Mouse (Mus musculus) kidney, embryonic 14.5 days (tissue): Measurements from ENCODE around the gene Exoc4. TPM values are rescaled to one million over a fixed set of nuclear protein-coding genes. Genes with fewer than 3 reads are reported as not detected.

Source experiments
- ATAC-seq: fragments of 200-750 bp; cut with Nextera tagmentation; 2 replicates; pipeline ENCODE4 v1.8.0; 2017; ENCODE audit warnings: moderate number of reproducible peaks, mild to moderate bottlenecking, moderate TSS enrichment, moderate library complexity; ENCODE audit not compliant: low FRiP score, low TSS enrichment
- H3K27ac ChIP-seq: fragments of 300-500 bp; sonication (generic); 2 replicates; pipeline ENCODE4 v1.5.1; 2014; ENCODE audit warnings: low read depth, mild to moderate bottlenecking, low read length, moderate library complexity, mixed read lengths
- H3K27me3 ChIP-seq: fragments of 300-500 bp; sonication (generic); 2 replicates; pipeline ENCODE4 v1.6.1; 2014; ENCODE audit warnings: mild to moderate bottlenecking, low read length; ENCODE audit not compliant: control insufficient read depth, insufficient read depth
- H3K36me3 ChIP-seq: fragments of 300-500 bp; sonication (generic); 2 replicates; pipeline ENCODE4 v1.6.1; 2014; ENCODE audit warnings: low read length, mixed read lengths; ENCODE audit not compliant: control insufficient read depth, insufficient read depth
- H3K4me1 ChIP-seq: fragments of 300-500 bp; sonication (generic); 2 replicates; pipeline ENCODE4 v1.6.1; 2014; ENCODE audit warnings: low read length, mixed read lengths; ENCODE audit not compliant: control insufficient read depth, insufficient read depth
- H3K4me2 ChIP-seq: fragments of 300-500 bp; sonication (generic); replicated peaks from 2 replicates; pipeline ENCODE4 v1.6.1; 2014; ENCODE audit warnings: low read depth, mild to moderate bottlenecking, low read length
- H3K4me3 ChIP-seq: fragments of 300-500 bp; sonication (generic); 2 replicates; pipeline ENCODE4 v1.5.1; 2014; ENCODE audit warnings: mild to moderate bottlenecking, low read length
- H3K9ac ChIP-seq: fragments of 300-500 bp; sonication (generic); 2 replicates; pipeline ENCODE4 v1.6.1; 2014; ENCODE audit warnings: low read depth, mild to moderate bottlenecking, low read length, moderate library complexity
- H3K9me3 ChIP-seq: fragments of 300-500 bp; sonication (generic); 2 replicates; pipeline ENCODE4 v1.6.1; 2016; ENCODE audit warnings: low read length; ENCODE audit not compliant: control insufficient read depth
- WGBS: fragments of 180-500 bp; shearing (Covaris S2); extraction: QIAGEN DNeasy Blood & Tissue Kit; methylation state at CpG from one replicate; pipeline ENCODE4 v1.1.7; 2014; 5-methylcytosine and 5-hydroxymethylcytosine counted together
- polyA plus RNA-seq: library from polyadenylated mRNA; unstranded; fragments of >200 nt; fragmentation: Nextera tagmentation; extraction: Ambion mirVana; gene quantifications from 2 replicates; pipeline ENCODE4 v1.2.1, GENCODE M21; 2014

Exoc4 gene
- polyA plus RNA-seq, 1 experiment from 2014 or later: 31.5 TPM

DNA sequence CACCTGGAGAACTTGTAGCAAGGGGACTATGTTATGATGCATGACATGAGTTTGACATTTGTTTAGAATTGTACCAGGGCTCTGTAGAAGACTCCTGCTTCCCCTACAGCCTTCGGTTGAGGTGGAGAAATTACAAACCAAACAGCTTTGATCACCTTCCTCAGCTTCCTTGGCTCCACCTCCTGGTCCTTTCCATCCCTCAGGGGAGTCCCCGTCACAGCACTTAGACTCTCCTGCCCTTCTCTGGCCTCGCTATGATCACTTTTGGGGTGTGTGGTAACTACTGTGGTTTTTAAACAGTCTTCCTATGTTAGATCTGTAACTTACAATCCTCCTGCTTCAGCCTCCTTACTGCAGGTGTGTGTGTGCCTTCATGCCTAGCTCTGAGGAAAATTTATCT is 434.6 kb downstream of the Exoc4 start:
- H3K4me1 ChIP-seq: no peaks in the 10 kb centered on the region
- no peaks in the 10 kb centered on the region for H3K27me3 ChIP-seq
- H3K27ac ChIP-seq: no peak overlapping the region
- H3K36me3 ChIP-seq: no peaks in the 10 kb centered on the region
- no peaks in the 10 kb centered on the region for H3K9me3 ChIP-seq
- 54% methylated on average over 3 of the region's 3 CpGs for WGBS
- H3K4me2 ChIP-seq: no peak overlapping the region
- H3K9ac ChIP-seq: no peak overlapping the region
- no peak overlapping the region for H3K4me3 ChIP-seq
- no peak for ATAC-seq

GRCm38 (mm10) chr6:33685321-33685720 is 436.4 kb downstream of the Exoc4 start:
- H3K36me3 ChIP-seq: no peaks in the 10 kb centered on the region
- no peaks in the 10 kb centered on the region for H3K27me3 ChIP-seq
- no peak overlapping the region for H3K9ac ChIP-seq
- no peaks in the 10 kb centered on the region for H3K9me3 ChIP-seq
- H3K4me3 ChIP-seq: no peak overlapping the region
- no peak overlapping the region for H3K4me2 ChIP-seq
- H3K27ac ChIP-seq: no peak overlapping the region
- 48% methylated on average over 2 of the region's 2 CpGs for WGBS
- ATAC-seq: no peak
- no peaks in the 10 kb centered on the region for H3K4me1 ChIP-seq

- 84% methylated on average over 5 of the region's 5 CpGs for WGBS
- no peak overlapping the region for H3K27ac ChIP-seq
These were observed 441.7 kb downstream of the Exoc4 start for GRCm38 (mm10) chr6:33690601-33691000.

DNA sequence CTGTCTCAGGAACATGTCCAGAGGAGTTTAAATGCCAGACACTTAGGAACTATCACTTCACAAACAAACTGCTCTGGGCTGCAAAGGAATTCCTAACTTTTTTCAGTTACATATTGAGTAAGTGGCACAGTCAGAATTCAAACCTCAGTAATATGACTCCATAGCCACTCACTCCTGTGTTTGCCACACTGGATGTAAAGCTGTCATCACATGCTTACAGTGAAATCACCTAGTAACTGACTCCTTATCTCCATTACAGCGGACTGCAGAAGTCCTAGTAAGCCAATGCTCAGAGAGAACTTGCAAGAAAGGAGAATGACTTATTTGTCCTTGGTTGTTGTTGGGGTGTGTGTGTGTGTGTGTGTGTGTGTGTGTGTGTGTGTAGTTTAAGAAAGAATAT is 448.1 kb downstream of the Exoc4 start:
- Histone ChIP-seq H3K27ac (no peak overlapping the region), H3K9ac (no peak overlapping the region)

More at GRCm38 (mm10) chr6:33690601-33691000, 441.7 kb downstream of the Exoc4 start:
- Histone ChIP-seq H3K4me1 (no peaks in the 10 kb centered on the region), H3K9ac (no peak overlapping the region), H3K4me3 (no peak overlapping the region), H3K9me3 (no peaks in the 10 kb centered on the region), H3K4me2 (no peak overlapping the region), H3K27me3 (no peaks in the 10 kb centered on the region), H3K36me3 (no peaks in the 10 kb centered on the region)
- ATAC-seq: no peak

DNA sequence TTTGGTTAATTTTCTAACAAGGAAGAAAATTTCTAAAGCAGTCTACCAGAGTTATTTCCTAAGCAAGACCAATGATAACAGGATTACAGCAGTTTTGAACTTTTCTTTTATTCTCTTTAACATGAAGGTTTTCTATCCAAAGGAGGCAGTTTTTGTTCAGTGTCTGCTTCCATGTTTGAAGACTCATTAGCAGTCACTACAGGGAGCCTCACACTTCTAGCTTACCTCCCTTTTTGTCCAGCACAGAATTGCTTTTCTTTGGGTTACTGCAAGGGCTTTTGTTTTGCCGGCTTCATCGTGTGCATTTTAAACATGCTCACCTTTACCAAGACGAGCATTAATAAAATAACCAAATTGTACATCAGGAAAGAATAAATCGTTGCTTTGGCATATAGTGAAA is 460.0 kb downstream of the Exoc4 start:
- Histone ChIP-seq H3K9me3 (no peaks in the 10 kb centered on the region), H3K27ac (no peak overlapping the region), H3K4me1 (no peaks in the 10 kb centered on the region), H3K36me3 (no peaks in the 10 kb centered on the region), H3K4me3 (no peak overlapping the region), H3K27me3 (no peaks in the 10 kb centered on the region), H3K4me2 (no peak overlapping the region), H3K9ac (no peak overlapping the region)
- WGBS: 88% methylated on average over 4 of the region's 4 CpGs
- ATAC-seq: no peak

More for the DNA sequence above, 448.1 kb downstream of the Exoc4 start:
- H3K4me1 ChIP-seq: no peaks in the 10 kb centered on the region
- no peak overlapping the region for H3K4me2 ChIP-seq
- no peaks in the 10 kb centered on the region for H3K36me3 ChIP-seq
- WGBS: 74% methylated on average over 1 of the region's 1 CpGs
- no peak for ATAC-seq
- H3K4me3 ChIP-seq: no peak overlapping the region
- no peaks in the 10 kb centered on the region for H3K9me3 ChIP-seq
- no peaks in the 10 kb centered on the region for H3K27me3 ChIP-seq

GRCm38 (mm10) chr6:33709340-33709739 is 460.5 kb downstream of the Exoc4 start:
- Histone ChIP-seq H3K27me3 (no peaks in the 10 kb centered on the region), H3K9me3 (no peaks in the 10 kb centered on the region), H3K4me2 (no peak overlapping the region), H3K4me1 (no peaks in the 10 kb centered on the region), H3K36me3 (no peaks in the 10 kb centered on the region), H3K4me3 (no peak overlapping the region), H3K27ac (no peak overlapping the region), H3K9ac (no peak overlapping the region)
- WGBS: 94% methylated on average over 5 of the region's 5 CpGs
- ATAC-seq: no peak

DNA sequence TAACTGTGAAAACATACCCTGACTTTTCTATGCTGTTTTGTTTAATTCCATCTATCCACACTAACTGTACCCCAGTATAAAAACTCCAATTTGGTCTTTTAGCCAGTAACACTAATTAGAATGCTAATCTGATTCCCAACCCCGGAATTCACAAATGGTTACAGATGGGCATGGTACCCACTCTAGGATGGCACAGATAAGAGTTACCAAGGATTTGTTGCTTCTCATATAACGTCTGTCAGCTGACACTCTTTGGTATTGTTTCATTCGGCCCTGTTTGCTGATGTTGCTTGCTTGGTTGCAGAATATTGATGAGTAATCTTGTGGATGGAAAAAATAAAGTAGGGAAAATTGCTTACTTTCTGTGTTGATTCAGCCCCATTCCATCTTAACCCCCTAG is 462.9 kb downstream of the Exoc4 start:
- Histone ChIP-seq H3K4me1 (no peaks in the 10 kb centered on the region), H3K27ac (no peak overlapping the region), H3K27me3 (no peaks in the 10 kb centered on the region), H3K36me3 (no peaks in the 10 kb centered on the region), H3K9ac (no peak overlapping the region), H3K4me2 (no peak overlapping the region), H3K4me3 (no peak overlapping the region), H3K9me3 (no peaks in the 10 kb centered on the region)
- no peak for ATAC-seq
- WGBS: 75% methylated on average over 3 of the region's 3 CpGs

DNA sequence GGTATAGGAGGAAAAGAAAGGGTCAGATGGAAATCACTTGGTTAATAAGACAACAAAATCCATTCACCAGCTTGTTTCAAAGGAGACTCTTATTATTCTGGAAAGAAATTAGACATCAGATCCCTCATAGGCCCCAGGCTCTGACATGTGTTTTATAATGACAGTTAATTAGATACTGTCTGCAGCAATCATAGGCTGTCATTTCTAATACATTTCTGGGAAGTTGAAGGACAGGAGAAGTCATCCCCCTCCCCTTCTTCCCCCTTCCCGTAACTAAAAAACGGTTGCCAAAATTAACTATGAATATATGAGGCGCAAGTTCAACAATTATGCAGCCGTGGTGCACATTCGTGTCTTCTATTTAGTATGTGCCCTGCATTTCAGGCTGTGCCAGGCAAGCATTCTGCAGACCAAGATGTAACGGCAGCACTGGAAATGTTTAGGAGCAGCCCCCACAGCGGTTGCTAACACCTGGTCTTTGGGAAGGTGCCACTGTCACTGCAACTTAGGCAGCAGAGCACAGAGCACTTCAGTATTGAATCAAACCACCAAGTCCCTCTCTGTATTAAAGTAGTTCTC is 463.7 kb downstream of the Exoc4 start:
- H3K9ac ChIP-seq: no peak overlapping the region
- ATAC-seq: no peak
- no peaks in the 10 kb centered on the region for H3K36me3 ChIP-seq
- 90% methylated on average over 7 of the region's 7 CpGs for WGBS
- H3K4me1 ChIP-seq: no peaks in the 10 kb centered on the region
- H3K4me2 ChIP-seq: no peak overlapping the region
- H3K9me3 ChIP-seq: no peaks in the 10 kb centered on the region
- no peak overlapping the region for H3K27ac ChIP-seq
- H3K4me3 ChIP-seq: no peak overlapping the region
- no peaks in the 10 kb centered on the region for H3K27me3 ChIP-seq

GRCm38 (mm10) chr6:33716254-33716965 is 467.5 kb downstream of the Exoc4 start:
- Histone ChIP-seq H3K27ac (no peak overlapping the region), H3K9ac (no peak overlapping the region), H3K36me3 (no peaks in the 10 kb centered on the region), H3K9me3 (no peaks in the 10 kb centered on the region), H3K4me1 (no peaks in the 10 kb centered on the region), H3K27me3 (no peaks in the 10 kb centered on the region), H3K4me2 (no peak overlapping the region), H3K4me3 (no peak overlapping the region)
- no peak for ATAC-seq
- 92% methylated on average over 6 of the region's 6 CpGs for WGBS
